Mouse (Mus musculus) cerebellum, adult 8-10 months (tissue): ENCODE data around the gene Fcgr3.

Source experiments
- DNase-seq: peaks from one replicate; pipeline ENCODE4 v3.0.0; 2022

Gene Fcgr3

DNA sequence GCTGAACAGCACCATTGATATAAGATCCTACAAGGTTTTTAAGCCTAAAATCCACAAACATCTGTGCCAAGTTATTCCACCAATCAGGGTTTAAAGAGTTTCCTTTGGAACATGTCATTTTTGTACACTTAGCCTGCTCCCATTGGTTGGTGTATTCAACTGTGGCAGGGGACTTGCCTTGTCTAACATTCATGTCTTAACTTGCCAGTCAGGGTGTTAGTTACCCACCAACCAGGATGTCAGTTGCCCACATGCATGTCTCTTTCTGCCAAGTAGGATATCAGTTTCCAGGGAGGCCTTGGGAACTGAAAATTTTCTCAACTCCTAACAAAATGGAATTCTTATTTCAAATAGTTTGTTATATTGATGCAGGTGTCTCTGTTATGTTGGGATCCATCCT is 59.1 kb downstream of the Fcgr3 start:
- no peak for DNase-seq

GRCm38 (mm10) chr1:171005081-171005480 is 59.7 kb downstream of the Fcgr3 start:
- DNase-seq, result no peak
